Mouse (Mus musculus) cerebellum, postnatal 25 days (tissue): ENCODE results near the gene Diras2.

Experiments
- DNase-seq, 2 experiments: peaks; one replicate each; pipeline ENCODE4 v3.0.0; 2021; ENCODE audit warnings: mixed read lengths in 2 of 2

The Diras2 gene

DNA sequence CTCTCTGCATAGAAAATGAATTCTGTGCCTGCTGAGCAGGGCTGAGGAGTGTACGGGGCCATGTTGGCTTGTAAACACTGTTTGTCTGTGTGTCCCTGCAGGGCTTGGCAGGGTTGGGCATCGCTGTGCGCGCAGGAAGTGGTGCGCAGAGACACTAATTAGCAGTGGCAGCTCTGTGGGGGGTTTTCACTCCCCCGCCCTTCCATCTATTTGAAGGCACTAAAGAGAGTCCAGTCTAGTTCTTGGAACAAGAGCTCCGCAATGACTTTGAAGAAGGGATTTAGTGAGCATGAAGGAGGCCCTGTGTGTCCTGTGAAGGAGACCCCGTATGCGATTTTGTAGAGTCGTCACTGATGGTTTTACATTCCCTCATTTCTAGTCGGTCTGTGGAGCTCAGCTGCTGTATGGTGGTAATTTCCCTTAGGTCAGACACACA lies 73.2 kb downstream of the Diras2 start:
- peak; percentile 95 to 96 for DNase-seq

GRCm38 (mm10) chr13:52457177-52457888 lies 73.7 kb downstream of the Diras2 start:
- peak; percentile 45 to 64 for DNase-seq

DNA sequence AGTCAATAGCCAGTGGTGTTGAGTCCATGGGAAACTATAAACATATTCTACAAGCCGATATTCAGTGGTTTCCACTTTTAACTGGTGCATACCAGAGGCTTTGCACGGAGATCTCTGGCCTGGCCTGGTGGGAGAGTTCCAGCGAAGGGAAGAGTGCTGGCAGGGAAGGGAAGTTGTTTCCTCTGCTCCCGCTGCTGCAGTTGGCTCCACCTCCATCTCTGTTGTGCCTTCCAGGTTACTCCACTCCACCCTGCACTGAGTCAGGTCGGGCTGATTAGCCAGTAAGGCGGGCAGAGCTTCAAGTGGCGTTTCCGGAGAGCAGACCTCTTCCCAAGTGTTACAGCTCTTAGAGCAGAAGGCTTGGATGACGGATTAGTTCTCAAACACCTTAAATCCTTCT lies 75.8 kb downstream of the Diras2 start:
- peak; percentile 80 to 84 for DNase-seq

GRCm38 (mm10) chr13:52454708-52455250 lies 76.3 kb downstream of the Diras2 start:
- peak; percentile 52 to 53 for DNase-seq
